Mouse (Mus musculus) midbrain, embryonic 12.5 days (tissue): ENCODE results near the gene Olfr715b. TPM values are rescaled to one million over a fixed set of nuclear protein-coding genes. Genes with fewer than 3 reads are reported as not detected.
"Not testable (repeated sequence)": the region's sequence is repeated elsewhere in the genome, so short reads cannot be mapped to it uniquely, and the experiment has no call there.

ENCODE experiments used
- ATAC-seq: fragments of 200-750 bp; cut with Nextera tagmentation; 2 replicates; pipeline ENCODE4 v1.8.0; 2017; ENCODE audit warnings: low read depth, moderate TSS enrichment, moderate library complexity; ENCODE audit not compliant: low FRiP score
- H3K27ac ChIP-seq: fragments of 300-500 bp; sonication (generic); replicated peaks from 2 replicates; pipeline ENCODE4 v1.5.1; 2016; ENCODE audit warnings: mild to moderate bottlenecking
- H3K27me3 ChIP-seq: fragments of 300-500 bp; sonication (generic); 2 replicates; pipeline ENCODE4 v1.6.1; 2016; ENCODE audit warnings: mild to moderate bottlenecking
- H3K36me3 ChIP-seq: fragments of 300-500 bp; sonication (generic); 2 replicates; pipeline ENCODE4 v1.6.1; 2016
- H3K4me1 ChIP-seq: fragments of 300-500 bp; sonication (generic); 2 replicates; pipeline ENCODE4 v1.6.1; 2016
- H3K4me2 ChIP-seq: fragments of 300-500 bp; sonication (generic); replicated peaks from 2 replicates; pipeline ENCODE4 v1.6.1; 2016; ENCODE audit warnings: mild to moderate bottlenecking, moderate library complexity
- H3K4me3 ChIP-seq: fragments of 300-500 bp; sonication (generic); 2 replicates; pipeline ENCODE4 v1.5.1; 2016; ENCODE audit warnings: mild to moderate bottlenecking
- H3K9ac ChIP-seq: fragments of 300-500 bp; sonication (generic); replicated peaks from 2 replicates; pipeline ENCODE4 v1.6.1; 2016; ENCODE audit warnings: mild to moderate bottlenecking, moderate library complexity
- H3K9me3 ChIP-seq: fragments of 300-500 bp; sonication (generic); 2 replicates; pipeline ENCODE4 v1.6.1; 2016; ENCODE audit warnings: mild to moderate bottlenecking
- WGBS: fragments of 180-500 bp; shearing (Covaris S2); methylation state at CpG from one replicate; pipeline ENCODE4 v1.1.7; 2016; 5-methylcytosine and 5-hydroxymethylcytosine counted together
- polyA plus RNA-seq: library from polyadenylated mRNA; unstranded; fragments of >200 nt; fragmentation: Nextera tagmentation; extraction: Ambion mirVana; gene quantifications from 2 replicates; pipeline ENCODE4 v1.2.1, GENCODE M21; 2016

Olfr715b gene
- not detected in 2 replicates for polyA plus RNA-seq

DNA sequence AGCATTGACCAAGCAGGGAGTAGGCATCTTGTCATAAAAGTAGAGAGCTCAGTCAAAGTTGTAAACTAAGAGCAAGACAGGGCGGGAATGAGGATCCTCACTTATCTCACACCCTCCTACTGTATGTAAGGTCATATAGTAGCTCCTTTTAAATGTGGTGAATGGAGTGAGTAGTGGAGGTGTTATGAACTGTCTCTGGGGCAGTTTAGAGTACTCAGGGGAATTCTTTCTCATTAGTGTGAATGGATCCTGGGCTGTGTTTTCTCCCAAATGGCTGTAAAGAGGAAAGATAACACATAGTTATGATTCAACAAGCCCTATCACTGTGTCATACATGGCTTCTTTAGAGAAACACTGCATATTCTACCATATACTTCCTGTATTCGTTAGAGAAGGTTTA lies at the start of gene Olfr715b:
TSS of gene Olfr715b (minus strand) at position 101 of the 400 bp plus-strand sequence.
- H3K9me3 ChIP-seq, H3K36me3 ChIP-seq, H3K27ac ChIP-seq, H3K27me3 ChIP-seq, ATAC-seq, H3K4me1 ChIP-seq, H3K4me2 ChIP-seq, H3K9ac ChIP-seq, H3K4me3 ChIP-seq: not testable (repeated sequence)
- WGBS = 80% methylated on average over 2 of the region's 2 CpGs

GRCm38 (mm10) chr7:107138027-107138426 lies 27.9 kb upstream of the Olfr715b start, which contains the start of gene Olfr716:
Olfr716 (plus strand) TSS chr7:107138327.
- not testable (repeated sequence) for H3K4me1 ChIP-seq, H3K4me2 ChIP-seq, ATAC-seq, H3K36me3 ChIP-seq, H3K27me3 ChIP-seq, H3K4me3 ChIP-seq, H3K27ac ChIP-seq, H3K9me3 ChIP-seq, H3K9ac ChIP-seq
- WGBS = 73% methylated on average over 2 of the region's 2 CpGs

DNA sequence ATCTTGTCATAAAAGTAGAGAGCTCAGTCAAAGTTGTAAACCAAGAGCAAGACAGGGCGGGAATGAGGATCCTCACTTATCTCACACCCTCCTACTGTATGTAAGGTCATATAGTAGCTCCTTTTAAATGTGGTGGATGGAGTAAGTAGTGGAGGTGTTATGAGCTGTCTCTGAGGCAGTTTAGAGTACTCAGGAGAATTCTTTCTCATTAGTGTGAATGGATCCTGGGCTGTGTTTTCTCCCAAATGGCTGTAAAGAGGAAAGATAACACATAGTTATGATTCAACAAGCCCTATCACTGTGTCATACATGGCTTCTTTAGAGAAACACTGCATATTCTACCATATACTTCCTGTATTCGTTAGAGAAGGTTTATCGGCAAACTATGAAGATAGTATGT lies 20.8 kb upstream of the Olfr715b start, which contains the start of gene Olfr715:
TSS of gene Olfr715 (minus strand) at position 101 of the 400 bp plus-strand sequence.
- not testable (repeated sequence) for H3K4me2 ChIP-seq, H3K36me3 ChIP-seq, H3K27ac ChIP-seq, H3K9me3 ChIP-seq, H3K9ac ChIP-seq, H3K4me1 ChIP-seq, H3K4me3 ChIP-seq, ATAC-seq, H3K27me3 ChIP-seq
- WGBS = 78% methylated on average over 3 of the region's 3 CpGs

GRCm38 (mm10) chr7:107092920-107093319 lies 17.2 kb downstream of the Olfr715b start, which contains the start of gene Olfr17:
Olfr17 (plus strand) TSS chr7:107093220.
- no peaks in the 10 kb centered on the region for H3K4me1 ChIP-seq
- 60% methylated on average over 1 of the region's 1 CpGs for WGBS
- no peaks in the 10 kb centered on the region for H3K9me3 ChIP-seq
- no peak within 1 kb of the TSS for H3K27ac ChIP-seq
- no peaks in the 10 kb centered on the region for H3K36me3 ChIP-seq
- H3K4me3 ChIP-seq = no peak within 1 kb of the TSS
- H3K9ac ChIP-seq = no peak within 1 kb of the TSS
- no peaks in the 10 kb centered on the region for H3K27me3 ChIP-seq
- H3K4me2 ChIP-seq = no peak within 1 kb of the TSS
- no peak for ATAC-seq

- Histone ChIP-seq H3K4me3 (no peak within 1 kb of the TSS), H3K4me2 (no peak within 1 kb of the TSS), H3K27me3 (no peaks in the 10 kb centered on the region), H3K4me1 (no peaks in the 10 kb centered on the region), H3K36me3 (no peaks in the 10 kb centered on the region), H3K27ac (no peak within 1 kb of the TSS), H3K9me3 (0 out of 2 replicates have a peak, but pooled peaks cover 4% of the 10 kb centered on the region), H3K9ac (no peak within 1 kb of the TSS)
- ATAC-seq = no peak
- 85% methylated on average over 2 of the region's 2 CpGs for WGBS
These were observed 39.5 kb downstream of the Olfr715b start, which contains the start of gene Olfr714 for GRCm38 (mm10) chr7:107070681-107071080. Olfr714 (plus strand) TSS chr7:107070981.

Other genes starting within 250 kb of the Olfr715b start
- not detected in 2 replicates for gene Olfr704, start 247.2 kb downstream of the Olfr715b start, polyA plus RNA-seq
- not detected in 2 replicates for gene Olfr705, start 233.5 kb downstream of the Olfr715b start, polyA plus RNA-seq
- gene Olfr706, start 222.2 kb downstream of the Olfr715b start, polyA plus RNA-seq = not detected in 2 replicates
- gene Olfr707, start 209.1 kb downstream of the Olfr715b start, polyA plus RNA-seq = not detected in 2 replicates
- gene Olfr1532-ps1, start 202.4 kb downstream of the Olfr715b start, polyA plus RNA-seq = not detected in 2 replicates
- gene Olfr709-ps1, start 178.2 kb downstream of the Olfr715b start, polyA plus RNA-seq = not detected in 2 replicates
- not detected in 2 replicates for gene Olfr710, start 162.1 kb downstream of the Olfr715b start, polyA plus RNA-seq
- gene Olfr6, start 146.4 kb downstream of the Olfr715b start, polyA plus RNA-seq = not detected in 2 replicates
- gene Olfr711, start 134.9 kb downstream of the Olfr715b start, polyA plus RNA-seq = not detected in 2 replicates
- not detected in 2 replicates for gene Olfr2, start 104.3 kb downstream of the Olfr715b start, polyA plus RNA-seq
- gene Olfr713, start 79.2 kb downstream of the Olfr715b start, polyA plus RNA-seq = not detected in 2 replicates
- gene Olfr714, start 39.4 kb downstream of the Olfr715b start, polyA plus RNA-seq = not detected in 2 replicates
- gene Olfr17, start 17.1 kb downstream of the Olfr715b start, polyA plus RNA-seq = not detected in 2 replicates
- not detected in 2 replicates for gene Olfr715, start 20.7 kb upstream of the Olfr715b start, polyA plus RNA-seq
- not detected in 2 replicates for gene Olfr716, start 28.0 kb upstream of the Olfr715b start, polyA plus RNA-seq
- gene Nlrp14, start 56.6 kb upstream of the Olfr715b start, polyA plus RNA-seq = not detected in 2 replicates
- not detected in 2 replicates for gene Rbmxl2, start 99.1 kb upstream of the Olfr715b start, polyA plus RNA-seq